Mouse (Mus musculus): Measurements from ENCODE around the gene Slc4a7.
A peak's percentile ranks its signal among the peaks of the same experiment; 100 is the strongest.

Slc4a7 gene

DNA sequence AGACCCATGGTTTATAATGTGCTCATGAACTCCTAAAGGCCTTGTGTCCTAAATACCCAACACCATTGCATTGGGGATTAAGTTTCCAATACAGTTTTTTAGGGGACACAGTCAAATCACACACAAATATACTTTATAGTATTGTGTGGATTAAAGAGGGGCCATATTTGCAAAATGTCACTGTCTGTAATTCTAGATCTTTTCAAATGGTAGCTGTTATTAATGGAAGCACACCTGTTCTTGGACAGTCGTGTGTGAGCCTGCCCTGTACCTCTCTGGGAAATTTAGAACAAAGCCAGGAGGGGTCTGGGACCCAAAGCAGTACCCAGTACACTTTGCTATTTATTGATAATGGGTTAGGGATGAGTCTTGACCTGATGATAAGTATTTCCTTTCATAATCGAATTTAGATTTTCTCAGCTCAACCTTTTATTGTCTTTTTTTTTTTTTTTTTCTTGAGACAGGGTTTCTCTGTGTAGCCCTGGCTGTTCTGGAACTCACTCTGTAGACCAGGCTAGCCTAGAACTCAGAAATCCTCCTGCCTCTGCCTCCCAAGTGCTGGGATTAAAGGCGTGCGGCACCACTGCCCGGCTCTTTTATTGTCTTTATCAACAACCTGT lies at the start of gene Slc4a7:
TSS of gene Slc4a7 (plus strand) at position 570 of the 620 bp plus-strand sequence.
- DNase-seq (ENCODE audit: low read depth): no peak

DNA sequence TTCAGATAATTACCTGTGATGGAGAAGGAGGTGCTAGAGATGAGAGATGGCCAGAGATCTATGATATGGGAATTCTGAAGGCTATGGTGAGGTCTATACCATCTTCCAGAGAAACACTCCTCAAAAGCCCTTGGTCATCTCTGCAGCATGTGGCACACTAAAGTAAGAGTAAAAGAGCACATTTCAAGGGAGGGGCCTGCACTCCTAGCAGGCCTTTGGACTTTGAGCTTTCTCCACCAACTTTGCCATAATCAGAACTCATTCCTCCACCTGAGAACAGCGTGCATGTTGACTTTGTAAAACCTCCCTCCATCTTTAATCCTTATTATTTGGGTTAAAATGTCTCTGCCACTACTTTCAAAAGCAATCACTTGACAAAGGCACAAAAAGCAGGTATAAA lies 31.5 kb upstream of the Slc4a7 start:
- no peak for DNase-seq (ENCODE audit: low read depth)

DNA sequence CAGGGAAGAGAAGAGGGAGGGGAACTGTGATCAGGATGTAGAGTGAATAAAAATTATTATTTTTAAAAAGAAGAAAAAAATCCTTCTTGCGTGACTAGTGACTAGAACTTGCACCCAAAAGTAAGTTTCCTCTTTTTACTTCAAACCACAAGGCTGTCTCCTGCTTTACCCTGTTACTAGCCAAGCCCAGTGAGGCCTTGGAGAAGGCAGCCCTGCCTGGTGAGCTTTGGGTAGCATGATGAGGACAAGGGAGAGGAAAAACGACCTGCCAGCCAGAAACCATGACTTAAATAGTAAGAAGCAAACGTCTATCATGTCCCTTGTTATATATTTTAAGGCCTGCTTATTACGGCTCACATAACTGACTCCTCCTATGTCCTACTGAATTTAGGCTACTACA lies 20.5 kb upstream of the Slc4a7 start:
- DNase-seq (ENCODE audit: low read depth): peak; percentile 25

DNA sequence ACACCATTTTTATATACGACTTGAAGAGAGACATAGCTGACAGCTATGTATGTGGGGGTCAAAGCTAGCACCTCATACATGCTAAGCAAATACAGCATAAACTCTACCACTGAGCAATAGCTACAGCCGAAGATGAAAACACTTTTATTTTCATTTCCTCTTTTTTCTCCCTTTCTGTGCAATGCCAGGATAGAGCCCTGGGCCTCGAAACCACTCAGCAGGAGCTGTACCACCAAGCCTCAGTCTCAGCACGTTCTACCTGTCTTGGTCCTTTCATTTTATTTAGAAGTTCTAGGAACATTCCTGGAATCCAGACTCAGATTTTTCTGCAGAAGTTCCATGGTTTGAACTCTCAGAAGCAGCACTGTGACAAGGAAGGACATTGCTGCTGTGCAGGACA lies 17.3 kb upstream of the Slc4a7 start:
- DNase-seq (ENCODE audit: low read depth): no peak

DNA sequence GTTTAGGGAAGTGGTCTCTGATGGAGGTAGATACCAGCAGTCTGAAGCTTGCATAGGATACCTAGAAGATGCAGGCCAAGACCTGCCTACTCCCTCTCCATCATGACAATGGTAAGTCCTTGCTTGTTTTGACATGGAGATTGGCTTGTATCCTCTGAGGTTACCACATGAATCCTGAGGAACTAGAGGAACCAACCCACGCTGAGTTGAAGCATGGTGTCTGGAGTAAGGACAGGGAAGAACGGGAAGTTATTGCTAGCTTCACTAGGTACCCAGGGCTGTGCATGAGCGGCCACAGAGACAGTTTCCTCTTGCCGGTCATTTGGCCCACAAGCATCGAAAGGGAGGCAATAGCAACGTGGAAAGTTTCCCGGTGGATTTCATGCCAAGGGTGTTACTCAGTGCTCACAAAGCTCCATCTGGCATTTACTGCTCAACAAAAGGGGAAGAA lies 16.0 kb upstream of the Slc4a7 start:
- DNase-seq (ENCODE audit: low read depth): no peak

DNA sequence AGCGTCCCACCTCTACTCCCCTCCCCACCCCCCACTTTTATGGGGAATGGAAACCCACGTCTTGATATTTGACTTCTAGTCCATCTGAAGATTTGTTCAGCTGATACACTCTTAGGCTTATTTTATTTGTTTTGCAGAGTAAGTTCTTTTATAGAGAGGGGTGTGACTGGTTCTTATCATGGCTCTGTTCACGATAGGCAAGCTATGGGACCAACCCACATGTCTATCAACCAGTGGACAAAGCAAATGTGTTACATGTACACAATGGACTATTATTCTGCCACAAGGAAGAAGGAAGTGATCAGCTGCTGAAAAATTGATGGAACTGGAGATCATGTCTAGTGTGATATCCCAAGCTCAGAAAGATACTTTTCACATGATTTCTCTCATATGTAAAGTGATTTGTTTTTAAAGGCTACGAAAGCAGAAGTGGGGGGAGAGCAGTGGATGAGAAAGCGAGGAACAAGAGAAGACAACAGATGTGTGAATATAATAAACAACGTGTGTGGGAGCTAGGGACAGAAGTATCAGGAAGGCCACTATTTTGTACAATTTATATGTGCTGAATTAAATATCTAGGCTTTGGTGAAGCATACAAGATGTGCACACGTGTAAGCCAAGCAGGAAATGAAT lies 14.7 kb upstream of the Slc4a7 start:
- no peak for DNase-seq (ENCODE audit: low read depth)

DNA sequence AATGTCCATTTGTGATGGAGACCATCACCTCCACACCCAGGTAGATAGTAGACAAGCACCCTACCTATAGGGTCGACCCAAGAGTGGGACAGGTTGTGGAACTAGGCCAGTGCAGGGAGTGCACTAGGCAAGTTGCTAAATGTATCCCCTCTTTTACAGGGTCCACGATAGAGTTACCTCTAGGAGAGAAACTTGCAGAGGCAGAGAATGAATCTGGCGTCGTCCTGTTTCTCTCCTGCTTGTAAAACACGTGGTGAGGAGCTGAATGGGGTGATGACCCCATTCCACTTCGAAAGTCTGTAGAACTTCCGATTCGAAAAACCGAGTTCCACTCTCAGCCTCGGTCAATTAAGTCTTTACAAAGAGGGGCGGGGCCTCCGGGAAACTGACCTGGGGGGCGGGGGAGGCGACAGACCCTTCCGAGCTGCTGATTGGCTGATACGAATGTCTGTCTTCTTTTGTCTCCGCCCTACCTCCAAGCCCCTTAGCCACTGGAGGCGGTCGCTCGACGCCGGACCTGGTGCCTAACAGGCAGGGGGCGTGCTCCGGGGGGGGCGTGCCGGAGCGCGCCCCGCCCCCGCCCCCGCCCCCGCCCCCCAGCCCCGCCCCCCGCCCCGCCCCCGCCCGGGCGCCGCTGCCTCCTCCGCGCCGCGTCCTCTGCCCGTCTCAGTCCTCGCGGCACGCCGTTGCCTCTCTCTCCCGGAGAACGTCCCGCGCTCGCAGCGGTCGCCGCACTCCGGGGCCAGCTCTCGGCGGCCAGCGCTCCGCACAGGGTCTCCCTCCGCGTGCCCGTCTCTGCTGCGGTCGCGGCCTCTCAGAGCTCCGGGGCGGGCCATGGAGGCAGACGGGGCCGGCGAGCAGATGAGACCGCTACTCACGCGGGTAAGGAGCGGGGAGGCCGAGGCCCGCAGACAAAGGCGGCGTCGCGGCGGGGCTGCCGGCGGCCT lies 593 bp downstream of the Slc4a7 start:
- peak; percentile 99 for DNase-seq (ENCODE audit: low read depth)

DNA sequence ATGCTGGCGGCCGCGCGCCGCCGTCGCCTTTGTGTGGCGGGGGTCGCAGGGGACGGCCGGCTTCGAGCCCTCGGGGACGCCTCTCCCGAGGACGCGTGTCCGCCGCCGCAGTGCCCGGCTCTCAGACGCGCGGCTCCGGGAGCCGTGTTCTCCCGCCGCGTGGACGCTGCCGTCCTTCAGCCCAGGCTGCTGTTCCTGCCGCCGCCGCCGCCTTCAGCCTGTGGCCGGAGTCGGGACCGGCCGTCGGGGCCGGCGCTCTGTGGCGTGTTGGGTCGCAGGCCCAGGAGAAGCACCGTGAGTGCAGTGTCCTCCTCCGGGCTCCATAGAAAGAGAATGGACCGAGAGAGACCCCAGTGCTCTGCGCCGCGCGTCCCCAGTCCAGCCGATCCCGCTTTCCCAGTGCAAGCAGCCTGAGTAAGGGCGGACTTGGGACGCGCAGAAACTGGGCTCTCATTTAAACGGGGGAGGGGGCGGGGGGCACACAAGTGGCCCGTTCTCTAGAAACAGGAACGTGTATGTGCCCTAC lies 1.3 kb downstream of the Slc4a7 start:
- DNase-seq (ENCODE audit: low read depth): peak; percentile 64

DNA sequence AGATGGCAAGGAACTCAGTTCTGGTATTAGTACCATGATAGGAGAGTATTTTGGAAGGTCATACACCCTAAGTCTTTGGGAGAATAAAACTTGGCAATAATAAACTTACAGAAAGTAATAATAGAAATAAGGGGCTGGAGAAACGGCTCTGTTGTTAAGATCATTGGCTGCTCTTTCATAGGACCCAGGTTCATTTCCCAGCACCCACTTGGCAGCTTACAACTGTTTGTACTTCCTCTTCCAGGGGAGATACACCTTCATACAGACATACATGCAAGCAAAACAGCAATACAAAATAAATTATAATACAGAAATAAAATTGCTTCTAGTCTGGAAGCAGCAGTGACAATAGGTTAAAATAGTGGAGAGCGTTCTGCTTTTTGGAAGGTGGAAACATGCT lies 2.6 kb downstream of the Slc4a7 start:
- no peak for DNase-seq (ENCODE audit: low read depth)

DNA sequence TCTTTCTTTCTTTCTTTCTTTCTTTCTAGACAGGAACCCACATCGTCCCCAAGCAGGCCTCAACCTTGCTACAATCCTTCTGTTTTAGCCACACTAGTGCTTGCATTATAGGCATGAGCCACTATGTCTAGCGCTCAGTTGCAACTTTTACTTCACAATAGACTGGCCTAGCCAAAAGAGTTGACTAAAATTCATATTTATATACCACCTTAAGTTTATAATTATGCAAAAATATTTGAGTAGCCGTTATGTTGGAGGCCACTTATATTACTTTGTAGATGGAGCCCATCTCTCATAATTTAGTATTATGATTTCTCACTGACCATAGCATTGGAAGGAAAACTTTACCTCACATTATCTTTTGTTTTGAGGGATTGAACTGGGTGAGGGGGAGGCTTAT lies 3.0 kb downstream of the Slc4a7 start:
- no peak for DNase-seq (ENCODE audit: low read depth)

DNA sequence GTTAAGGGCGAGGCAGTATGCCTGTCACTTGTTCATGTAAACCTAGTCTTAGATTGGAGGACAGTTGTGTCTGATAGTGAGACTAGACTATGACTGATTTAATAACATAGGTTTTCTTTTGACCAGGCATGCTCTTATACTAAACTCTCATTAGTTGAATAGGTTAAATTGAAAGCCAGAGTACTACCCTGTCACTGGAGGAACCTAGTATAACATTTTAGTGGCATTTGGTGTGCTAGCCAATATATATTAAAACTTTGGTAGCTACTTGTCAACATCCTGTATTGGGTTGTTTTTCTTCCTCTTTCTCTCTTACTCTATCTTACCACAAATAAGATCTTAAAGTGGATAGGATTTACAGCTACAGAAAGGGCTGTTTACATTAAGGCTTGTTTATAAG lies 4.3 kb downstream of the Slc4a7 start:
- DNase-seq (ENCODE audit: low read depth): peak; percentile 48

DNA sequence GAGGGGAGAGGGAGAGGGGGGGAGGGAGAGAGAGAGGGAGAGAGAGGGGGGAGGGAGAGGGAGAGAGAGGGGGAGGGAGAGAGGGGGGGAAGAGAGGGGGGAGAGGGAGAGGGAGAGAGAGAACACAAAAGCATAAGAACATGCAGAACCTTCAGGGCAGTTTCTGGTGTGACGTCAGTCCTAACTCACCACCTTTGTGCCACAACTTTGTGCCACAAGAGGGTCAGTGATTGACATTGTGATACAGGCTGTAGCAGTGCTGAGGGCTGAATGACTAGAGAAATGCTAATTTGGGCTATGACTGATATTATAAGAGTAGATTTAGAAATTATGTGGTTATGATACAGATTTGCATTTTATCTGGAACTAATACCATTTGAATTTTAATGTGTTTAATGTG lies 5.0 kb downstream of the Slc4a7 start:
- peak; percentile 54 for DNase-seq (ENCODE audit: low read depth)

DNA sequence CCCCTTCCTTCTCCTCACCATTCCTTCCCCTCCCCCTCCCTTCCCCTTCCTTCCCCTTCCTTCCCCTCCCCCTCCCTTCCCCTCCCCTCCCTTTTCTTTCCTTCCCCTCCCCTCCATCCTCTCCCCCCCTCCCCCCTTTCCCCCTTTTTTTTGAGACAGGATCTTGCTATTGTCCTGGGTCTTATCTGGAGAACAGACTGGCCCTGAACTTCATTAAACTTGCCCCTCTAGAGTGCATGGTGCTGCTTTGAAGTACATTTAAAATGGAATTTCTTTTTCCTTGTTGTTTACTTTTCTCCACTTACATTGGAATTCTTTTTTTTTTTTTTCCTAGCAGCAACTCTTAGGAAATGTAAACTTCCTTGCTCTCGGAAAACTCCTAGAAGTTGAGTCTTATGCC lies 6.9 kb downstream of the Slc4a7 start:
- DNase-seq (ENCODE audit: low read depth): no peak

DNA sequence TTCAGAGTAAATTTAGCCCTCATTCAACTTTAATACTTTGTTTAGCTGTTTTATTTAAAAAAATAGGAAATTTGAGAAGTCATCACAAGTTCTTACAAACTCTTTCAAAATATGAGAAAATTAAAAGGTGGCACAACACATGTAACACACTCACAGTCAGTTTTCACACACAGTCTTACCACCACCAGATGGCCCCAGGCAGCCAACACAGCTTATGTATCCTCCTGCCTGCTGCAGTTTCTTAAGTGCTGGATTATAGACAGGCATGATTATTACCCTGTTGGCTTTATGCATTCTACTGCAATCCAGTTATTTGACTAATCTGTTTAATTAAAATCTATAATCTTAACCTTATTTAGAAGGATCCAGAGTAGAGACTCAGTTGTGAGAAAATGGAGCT lies 12.1 kb downstream of the Slc4a7 start:
- peak; percentile 69 for DNase-seq (ENCODE audit: low read depth)

DNA sequence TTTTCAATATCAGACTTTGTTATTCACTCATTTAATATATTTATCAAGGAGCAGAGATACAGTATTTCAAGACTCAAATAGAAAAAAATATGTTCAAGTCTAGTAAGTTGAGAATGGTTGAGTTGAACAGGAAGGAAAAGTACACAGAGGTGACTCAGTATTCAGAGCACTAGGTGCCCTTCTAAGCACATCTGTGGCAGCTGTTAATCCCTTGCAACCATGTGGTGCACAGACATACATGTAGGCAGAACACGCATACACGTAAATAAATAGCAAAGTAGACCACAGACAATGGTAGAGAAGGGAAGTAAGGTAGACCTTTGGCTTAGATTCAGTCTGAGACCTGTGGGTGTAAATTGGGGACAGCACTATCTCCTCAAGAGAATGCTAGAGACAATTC lies 13.7 kb downstream of the Slc4a7 start:
- DNase-seq (ENCODE audit: low read depth): peak; percentile 54

DNA sequence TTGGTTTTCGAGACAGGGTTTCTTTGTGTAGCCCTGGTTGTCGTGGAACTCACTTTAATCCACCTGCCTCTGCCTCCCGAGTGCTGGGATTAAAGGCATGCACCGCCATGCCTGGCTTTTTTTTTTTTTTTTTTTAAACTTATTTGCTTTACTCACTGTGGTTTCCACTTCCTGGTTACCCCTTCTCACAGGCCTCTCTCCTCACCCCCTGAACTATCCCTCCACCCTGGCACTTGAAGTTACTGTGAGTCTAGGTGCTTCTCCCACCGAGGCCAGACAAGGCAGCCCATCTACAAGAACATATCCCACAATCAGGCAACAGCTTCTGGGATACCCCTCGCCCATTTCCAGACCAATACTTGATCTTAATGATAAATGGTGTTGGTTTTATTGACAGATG lies 14.8 kb downstream of the Slc4a7 start:
- DNase-seq (ENCODE audit: low read depth): peak; percentile 63

DNA sequence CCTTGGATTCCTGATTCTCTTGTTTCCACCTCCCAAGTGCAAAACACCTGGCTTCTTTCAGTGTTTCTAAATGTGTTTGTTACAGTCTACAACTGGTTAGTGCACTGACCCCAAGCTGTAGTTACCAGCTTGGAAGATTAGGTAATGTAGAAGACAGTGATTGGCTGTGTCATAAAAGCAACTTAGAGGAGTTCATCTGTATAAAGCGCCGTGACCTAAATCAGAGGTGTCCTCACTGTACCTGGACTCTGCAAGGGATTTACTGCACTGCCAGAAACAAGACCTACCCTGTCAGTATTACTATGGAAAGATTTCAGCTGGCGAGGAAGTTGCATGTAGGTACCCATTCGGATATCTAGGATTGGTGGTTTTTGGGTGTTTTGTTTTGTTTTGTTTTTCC lies 16.5 kb downstream of the Slc4a7 start:
- no peak for DNase-seq (ENCODE audit: low read depth)

DNA sequence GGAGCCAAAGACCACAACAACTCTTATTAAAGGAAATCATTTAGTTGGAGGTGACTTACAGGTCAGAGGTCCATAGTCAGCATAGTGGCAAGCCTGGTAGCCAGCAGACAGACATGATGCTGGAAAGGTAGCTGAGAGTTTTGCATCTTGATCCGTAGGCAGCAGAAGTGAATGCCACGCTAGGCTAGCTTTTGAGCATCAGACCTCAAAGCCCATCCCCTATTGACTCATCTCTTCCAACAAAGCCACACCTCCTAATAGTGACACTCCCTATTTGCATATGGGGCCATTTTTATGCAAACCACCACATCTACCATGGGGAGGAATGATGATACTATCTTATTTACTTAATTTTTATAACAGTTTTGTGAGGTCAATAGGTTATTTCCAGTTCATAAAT lies 79.1 kb downstream of the Slc4a7 start:
- DNase-seq (ENCODE audit: low read depth): peak; percentile 33

DNA sequence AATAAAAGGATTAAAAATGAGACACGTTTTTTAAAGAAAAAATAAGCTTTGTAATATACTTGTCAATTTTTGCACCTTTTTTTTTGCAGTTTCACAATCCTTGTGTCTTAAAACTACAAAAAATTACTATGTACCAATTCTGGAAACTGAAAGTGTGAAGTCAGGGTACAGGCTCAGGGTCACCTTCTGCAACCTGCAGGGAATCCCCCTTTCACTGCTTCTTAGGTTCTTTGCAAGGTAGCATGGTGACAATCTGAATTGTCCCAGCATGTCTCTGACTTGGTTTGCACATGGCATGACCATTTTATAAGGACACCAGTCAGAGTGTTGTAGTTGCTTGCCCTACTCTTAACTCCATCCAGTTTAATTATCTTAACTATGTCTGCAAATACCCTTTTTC lies 82.1 kb downstream of the Slc4a7 start:
- no peak for DNase-seq (ENCODE audit: low read depth)

DNA sequence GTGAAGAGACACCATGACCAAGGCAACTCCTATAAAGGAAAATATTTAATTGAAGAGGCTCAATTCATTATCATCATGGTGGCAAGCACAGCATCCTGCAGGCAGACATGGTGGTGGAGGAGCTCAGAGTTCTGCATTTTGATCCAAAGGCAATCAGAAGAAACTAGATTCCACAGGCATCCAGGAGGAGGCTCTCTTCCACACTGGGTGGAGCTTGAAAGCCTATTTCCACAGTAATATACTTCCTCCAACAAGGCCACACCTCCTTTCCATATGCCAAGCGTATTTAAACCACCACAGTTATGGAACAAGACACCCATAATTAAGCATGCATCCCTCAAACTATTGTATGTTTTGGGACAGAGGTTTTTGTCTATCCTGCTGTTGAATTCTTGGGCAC lies 84.9 kb downstream of the Slc4a7 start:
- no peak for DNase-seq (ENCODE audit: low read depth)

DNA sequence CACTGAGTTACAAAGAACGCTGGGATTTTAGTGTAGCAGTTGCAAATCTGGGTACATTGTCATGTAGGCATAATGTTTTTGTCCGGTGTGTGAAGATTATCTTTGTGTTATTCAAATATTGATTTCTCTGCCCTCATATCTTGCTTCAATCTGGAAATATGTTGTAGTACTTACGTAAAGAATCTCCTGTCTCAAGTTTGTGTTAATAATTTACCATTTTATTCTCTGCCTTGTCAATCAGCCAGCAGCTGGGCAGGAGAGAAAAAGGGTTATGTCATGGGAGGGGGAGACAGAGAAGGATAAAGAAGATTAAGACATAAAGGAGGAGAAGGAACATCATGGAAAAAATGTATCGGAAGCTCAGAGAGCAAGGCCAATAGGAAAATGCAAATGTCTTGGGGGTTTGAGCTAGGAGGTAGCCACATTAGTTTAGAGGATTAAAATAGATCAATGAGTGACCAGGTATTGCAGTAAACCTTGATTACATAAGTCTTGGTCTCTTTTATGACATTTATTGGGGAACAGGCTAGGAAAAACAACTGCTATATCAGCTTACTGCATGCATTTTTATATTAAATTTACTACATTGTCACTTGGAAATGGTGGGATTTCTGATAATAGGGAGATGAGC lies 87.9 kb downstream of the Slc4a7 start:
- no peak for DNase-seq (ENCODE audit: low read depth)

DNA sequence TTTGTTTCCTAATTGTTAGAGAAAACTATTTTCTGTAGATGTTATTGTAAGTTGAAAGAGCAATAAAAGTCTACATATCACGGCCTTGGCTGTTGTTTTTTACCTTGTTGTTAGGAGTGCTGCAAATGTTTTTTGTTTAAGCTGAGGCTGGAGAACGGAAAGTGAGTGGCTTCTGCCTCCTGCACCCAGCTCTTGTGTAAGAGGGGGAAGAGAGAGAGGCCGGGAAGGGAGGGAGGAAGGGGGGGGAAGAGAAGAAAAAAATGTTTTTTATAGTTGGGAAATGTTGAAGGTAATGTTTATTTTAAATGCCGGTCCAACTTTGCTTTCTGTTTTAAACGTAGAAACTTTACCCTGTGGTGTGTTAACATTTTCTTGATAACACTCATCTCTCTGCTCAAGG lies 97.8 kb downstream of the Slc4a7 start:
- no peak for DNase-seq (ENCODE audit: low read depth)

Data from 416B (cell line).